Mouse (Mus musculus) right cerebral cortex, postnatal 14 days (tissue): ENCODE measurements around the gene Luc7l2.

Experiments
- DNase-seq: peaks from one replicate; pipeline ENCODE4 v3.0.0; 2022

Gene Luc7l2

DNA sequence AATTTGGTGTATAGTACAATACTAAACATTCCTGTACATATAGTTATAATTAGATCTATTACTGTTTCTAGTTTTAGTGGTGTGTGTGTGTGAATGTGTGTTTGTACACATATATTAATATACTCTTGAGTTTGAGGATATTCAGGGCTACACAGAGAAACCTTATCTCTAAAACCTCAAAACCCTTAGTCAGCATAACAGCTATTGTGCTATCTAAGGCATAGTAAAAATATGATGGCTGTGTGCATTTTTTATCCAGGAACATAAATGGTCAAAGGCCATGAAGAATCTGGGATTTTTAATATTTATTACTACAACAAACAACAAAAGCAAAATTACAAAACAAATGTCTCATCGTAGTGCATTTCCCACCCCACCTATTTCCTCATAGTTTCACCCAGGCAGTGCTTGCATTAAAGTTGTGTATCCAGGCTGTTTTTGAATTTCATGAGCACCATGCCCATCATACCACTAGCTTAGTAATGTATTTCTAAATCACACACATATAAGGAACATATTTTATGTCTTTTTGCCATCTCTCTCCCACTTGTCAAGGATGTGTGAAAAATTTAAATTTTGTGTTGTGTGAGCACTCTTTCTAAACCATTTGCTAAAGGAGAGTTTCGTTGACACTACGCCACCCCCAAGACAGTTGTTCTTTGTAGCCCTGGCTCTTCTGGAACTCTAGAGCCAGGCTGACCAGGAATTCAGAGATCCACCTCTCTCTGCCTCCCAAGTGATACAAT lies 29.2 kb downstream of the Luc7l2 start:
- DNase-seq: no peak

DNA sequence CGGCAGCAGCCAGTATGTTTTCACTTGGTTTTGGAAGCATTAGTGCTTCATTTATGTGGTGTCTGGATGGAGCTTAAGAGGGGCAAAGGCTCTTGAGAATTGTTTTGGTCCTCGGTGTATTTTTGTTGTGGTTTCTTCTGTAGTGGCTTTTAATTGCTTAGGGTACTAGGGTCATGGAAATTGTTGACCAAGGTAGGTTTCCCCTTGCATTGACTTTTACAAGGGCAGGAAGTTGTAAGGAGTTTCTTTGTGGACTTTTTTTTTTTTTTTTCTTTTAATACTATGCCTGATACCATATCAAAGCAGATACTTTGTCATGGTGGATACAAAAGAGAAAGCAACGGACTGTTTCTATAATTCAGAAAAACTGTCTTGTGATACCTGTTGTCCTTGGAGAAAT lies 30.6 kb downstream of the Luc7l2 start:
- DNase-seq: no peak

GRCm38 (mm10) chr6:38597481-38597880 lies 46.3 kb downstream of the Luc7l2 start:
- DNase-seq: no peak

DNA sequence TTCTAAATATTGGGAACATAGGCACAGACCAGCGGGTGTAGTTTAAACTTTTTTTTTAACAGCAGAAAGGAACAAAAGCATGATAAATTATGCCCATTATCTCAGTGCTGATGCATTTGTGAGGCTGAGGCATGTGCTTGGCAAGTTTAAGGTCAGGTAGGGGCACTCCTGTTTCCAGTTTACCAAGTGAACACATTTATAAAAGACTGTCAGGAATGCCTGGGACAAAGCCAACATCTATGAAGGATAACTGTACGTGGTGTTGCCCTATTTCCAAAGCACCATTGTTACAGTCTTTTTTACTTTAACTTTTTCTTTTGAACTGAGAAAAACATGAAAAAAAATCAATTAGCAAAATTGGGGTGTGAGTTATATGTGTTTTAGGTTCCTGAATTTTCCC lies 58.8 kb downstream of the Luc7l2 start:
- DNase-seq: no peak

DNA sequence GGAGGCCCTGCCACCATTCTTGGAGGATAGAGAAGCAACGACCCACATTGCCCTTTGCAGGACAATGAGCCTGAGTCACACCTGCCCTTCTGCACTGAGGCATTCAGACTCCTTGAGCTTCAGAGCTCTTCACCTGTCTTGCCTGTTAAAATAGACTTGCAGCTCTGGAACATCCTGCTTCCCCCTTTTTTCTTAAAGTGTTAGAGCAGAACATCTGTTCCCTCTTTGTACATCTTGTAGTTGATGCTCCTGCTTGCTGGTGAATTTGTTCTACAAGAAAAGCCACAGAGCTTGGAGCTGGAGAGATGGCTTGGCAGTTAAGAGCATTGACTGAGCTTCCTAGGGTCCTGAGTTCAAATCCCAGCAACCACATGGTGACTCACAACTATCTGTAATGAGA lies 71.3 kb downstream of the Luc7l2 start:
- DNase-seq: no peak

GRCm38 (mm10) chr6:38623457-38623856 lies 72.3 kb downstream of the Luc7l2 start:
- no peak for DNase-seq

- no peak for DNase-seq
Observed at GRCm38 (mm10) chr6:38624439-38624838, 73.3 kb downstream of the Luc7l2 start.

GRCm38 (mm10) chr6:38626086-38626485 lies 75.0 kb downstream of the Luc7l2 start:
- DNase-seq: no peak

DNA sequence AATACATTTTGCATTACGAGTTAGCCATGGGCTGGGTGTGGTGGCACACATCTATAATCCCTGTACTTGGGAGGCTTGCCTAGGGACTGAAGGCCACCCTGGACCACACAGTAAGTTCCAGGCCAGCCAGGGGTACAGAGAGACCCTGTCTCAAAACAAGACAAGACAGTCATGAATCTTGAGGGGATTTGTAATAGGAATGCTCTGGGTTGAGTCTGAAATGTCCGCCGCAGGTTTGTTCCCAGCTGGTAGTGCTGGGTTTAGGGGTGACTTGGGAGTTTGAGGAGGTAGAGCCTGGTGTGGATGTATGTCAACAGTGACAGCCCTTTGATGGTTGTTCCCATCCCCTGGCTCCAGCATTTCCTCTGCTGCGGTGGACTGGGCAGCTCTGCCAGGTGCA lies 75.9 kb downstream of the Luc7l2 start:
- no peak for DNase-seq

- no peak for DNase-seq
Observed at GRCm38 (mm10) chr6:38627486-38627885, 76.4 kb downstream of the Luc7l2 start.

GRCm38 (mm10) chr6:38629556-38629955 lies 78.4 kb downstream of the Luc7l2 start:
- no peak for DNase-seq

- DNase-seq: no peak
Observed at GRCm38 (mm10) chr6:38632826-38633225, 81.7 kb downstream of the Luc7l2 start.

GRCm38 (mm10) chr6:38634461-38634860 lies 83.3 kb downstream of the Luc7l2 start:
- DNase-seq: no peak

DNA sequence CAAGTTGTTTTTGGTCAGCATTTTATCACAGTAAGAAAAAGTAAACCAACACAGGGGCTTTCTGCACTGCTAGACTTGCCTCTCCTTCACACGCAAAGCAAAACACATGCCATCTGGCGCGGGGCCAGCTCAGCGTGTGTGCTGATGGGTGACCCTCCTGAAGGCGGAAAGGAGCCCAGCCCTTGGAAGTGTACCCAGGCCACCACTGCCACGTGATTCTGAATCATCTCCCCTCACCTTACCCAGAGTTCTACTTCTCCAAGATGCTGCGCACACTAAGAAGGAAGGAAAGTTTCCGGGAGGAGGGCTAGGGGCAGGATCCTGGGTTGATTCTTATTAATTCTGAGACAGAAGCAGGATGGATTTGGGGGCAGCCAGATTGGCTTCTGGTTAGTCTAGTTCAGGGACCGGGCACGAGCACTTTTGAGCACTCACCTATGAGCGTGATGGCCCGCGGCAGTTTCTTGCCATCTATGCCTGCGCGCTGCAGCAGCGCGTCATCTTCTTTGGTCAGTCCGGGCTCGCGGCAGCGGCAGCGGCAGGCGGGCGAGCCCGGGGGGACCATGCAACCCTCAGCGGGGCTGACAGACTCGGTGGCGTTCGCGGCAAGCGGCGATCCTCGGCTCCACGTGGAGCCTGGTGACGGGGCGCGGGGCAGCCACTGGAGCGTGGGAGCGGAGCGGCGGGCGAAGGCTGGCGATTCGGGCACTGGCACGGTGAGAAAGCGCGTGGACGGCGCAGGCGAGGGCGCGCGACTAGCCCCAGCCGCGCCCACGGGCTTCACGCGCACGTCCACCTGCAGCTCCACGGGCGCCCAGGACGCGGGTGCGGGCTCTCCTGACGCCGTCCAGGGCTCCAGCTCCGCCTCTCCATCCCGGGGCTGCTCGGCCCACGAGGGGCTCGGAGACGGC lies 85.1 kb downstream of the Luc7l2 start:
- DNase-seq: peak; percentile 38

DNA sequence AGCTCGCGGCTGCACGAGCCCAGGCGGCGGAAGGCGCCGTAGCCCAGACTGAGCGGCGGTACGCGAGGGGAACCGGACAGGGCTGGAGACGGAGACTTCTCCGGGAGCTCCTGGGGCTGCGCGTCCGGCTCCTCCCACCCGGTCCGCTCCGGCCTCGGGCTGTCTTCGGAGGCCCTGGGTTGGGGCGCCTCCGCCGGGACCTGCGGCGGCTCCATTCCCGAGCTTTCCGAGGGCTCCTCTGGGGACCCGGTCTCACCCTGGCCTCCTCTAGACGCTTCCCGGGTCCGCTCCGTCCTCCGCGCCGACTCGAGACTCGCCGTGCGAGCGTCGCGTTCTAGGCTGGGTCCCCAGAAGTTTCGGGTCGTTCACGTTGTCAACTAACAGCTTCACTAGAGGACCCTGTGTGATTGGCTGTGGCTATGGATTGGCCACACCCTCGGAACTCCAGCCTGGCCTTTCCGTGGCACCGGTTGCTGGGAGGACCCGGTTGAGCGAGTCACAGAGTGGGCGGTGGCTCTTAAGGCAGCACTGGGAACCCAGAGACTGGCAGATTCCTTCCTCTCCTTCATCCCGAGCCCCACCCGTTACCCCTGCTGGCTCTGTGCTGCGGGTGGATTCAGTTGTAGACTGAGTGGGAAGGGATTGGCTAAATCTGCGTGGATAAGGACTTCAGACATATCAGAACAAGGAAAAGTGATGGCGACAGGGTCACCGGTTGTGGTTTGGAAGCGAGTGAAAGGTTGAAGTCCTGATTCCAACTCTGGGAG lies 85.9 kb downstream of the Luc7l2 start, which contains the start of gene Klrg2:
Klrg2 (minus strand) TSS at position 391 of the 767 bp plus-strand sequence.
- no peak for DNase-seq

- DNase-seq: no peak
Observed at GRCm38 (mm10) chr6:38640401-38640800, 89.3 kb downstream of the Luc7l2 start.

DNA sequence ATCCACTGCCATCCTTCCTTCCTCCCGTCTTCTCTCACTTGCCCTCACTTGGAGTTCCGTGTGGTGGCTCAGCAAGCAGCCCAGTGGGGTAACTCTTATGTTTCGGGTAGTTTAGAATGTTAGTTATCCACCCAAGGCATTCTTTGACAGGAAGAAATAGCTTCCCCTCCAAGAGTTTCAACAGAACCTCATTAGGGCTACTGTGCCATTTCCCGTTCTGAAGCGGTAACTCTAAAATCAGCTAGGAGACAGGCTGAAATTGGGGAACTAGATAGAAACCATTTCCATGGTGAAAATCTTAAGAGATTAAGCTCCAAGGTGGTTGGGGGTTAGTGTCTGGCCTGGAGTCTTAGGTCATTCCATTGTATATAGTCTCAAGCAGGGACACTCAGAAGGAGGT lies 90.1 kb downstream of the Luc7l2 start:
- DNase-seq: no peak

DNA sequence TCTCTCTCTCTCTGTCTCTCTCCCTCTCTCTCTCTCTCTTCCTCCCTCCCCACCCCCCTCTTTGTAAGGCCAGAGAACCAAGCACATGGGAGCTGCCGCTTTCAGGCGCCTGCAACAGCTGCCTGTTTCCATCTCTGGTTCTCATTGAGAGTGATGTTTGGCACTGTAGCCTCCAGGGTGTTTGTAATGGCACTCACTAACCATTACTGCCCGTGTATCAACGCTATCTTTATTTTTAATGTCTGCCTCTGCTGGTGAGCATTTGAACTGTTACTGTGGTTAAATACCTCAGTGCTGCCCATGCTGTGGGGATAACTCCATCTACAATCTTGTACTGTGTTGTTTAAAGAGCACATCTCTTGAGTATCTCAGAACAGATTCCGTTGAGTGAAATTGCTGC lies 90.5 kb downstream of the Luc7l2 start:
- DNase-seq: no peak

GRCm38 (mm10) chr6:38642593-38642992 lies 91.5 kb downstream of the Luc7l2 start:
- no peak for DNase-seq

DNA sequence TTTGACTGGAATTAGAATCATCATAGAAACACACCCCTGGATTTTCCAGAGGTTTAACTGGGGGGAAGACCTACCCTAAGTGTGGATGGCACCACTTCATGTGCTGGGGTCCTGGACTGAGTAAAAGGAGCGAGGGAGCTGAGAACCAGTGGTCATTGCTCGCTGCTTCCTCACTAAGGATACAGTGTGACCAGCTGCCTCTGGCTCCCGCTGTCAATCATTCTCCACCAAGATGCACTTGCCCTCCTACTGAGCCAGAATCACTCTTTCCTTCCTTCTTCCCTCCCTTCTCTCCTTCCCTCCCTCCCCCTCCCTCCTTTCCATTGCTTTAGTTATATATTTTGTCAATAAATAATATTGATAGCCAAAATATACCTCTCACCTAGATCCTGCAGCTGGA lies 91.9 kb downstream of the Luc7l2 start:
- DNase-seq: no peak

DNA sequence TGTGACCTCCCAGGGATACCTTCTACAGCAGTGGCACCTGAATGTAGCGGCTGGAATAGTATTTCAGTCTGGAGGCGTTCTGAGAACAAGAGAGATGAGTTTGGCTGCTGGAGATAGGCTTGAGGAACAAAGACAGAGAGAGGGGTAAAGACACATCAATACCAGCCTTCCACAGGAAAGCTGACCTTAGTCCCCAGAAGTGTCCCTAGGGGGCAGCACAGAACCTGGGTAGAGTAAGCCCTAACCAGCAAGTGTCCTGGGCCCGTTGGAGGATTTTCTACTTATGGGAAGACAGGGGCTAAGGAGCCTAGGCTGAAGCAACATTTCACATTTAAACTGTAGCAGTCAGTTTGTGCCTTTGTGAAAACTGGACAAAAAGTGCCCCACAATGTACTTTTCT lies 98.4 kb downstream of the Luc7l2 start:
- DNase-seq: no peak

GRCm38 (mm10) chr6:38650263-38650937 lies 99.3 kb downstream of the Luc7l2 start:
- DNase-seq: peak; percentile 66
